Mouse (Mus musculus): ENCODE results near the gene Gm29427. TPM values are rescaled to one million over a fixed set of nuclear protein-coding genes. Genes with fewer than 3 reads are reported as not detected.

Gm29427 gene
- polyA plus RNA-seq, 1 experiment from 2014 or later = not detected

- 0 out of 2 replicates have a peak overlapping the region, but pooled peaks have one; percentile 75 for H3K27ac ChIP-seq (ENCODE audit: low read length)
- H3K27me3 ChIP-seq (replicated peaks; ENCODE audit: insufficient read depth, low read length) = no peaks in the 10 kb centered on the region
- peaks cover 6% of the 10 kb centered on the region; the same call in 1 of the 2 replicates for H3K4me1 ChIP-seq (ENCODE audit: insufficient read depth, low read depth, low read length)
- no peak overlapping the region for H3K9ac ChIP-seq (replicated peaks; ENCODE audit: low read depth)
- no peak overlapping the region for H3K4me2 ChIP-seq (replicated peaks; ENCODE audit: low read depth, low read length)
- H3K9me3 ChIP-seq (ENCODE audit: low read length) = no peaks in the 10 kb centered on the region
- 37% methylated on average over 4 of the region's 4 CpGs for WGBS
- H3K36me3 ChIP-seq (ENCODE audit: insufficient read depth, low read length) = 0 out of 2 replicates have a peak, but pooled peaks cover 10% of the 10 kb centered on the region
- H3K4me3 ChIP-seq (ENCODE audit: low read depth, low read length) = no peak overlapping the region
- ATAC-seq (peak; percentile 9; the same call in 1 of the 2 replicates), DNase-seq (ENCODE audit: low spot score) (no peak)
- TF ChIP-seq EP300 (IDR thresholded peaks at IDR 0.05) (no peak), CTCF (IDR thresholded peaks at IDR 0.05) (no peak)
Observed at GRCm38 (mm10) chr1:130740227-130740648, 24.6 kb upstream of the Gm29427 start.

- Histone ChIP-seq H3K9ac (replicated peaks; ENCODE audit: low read depth) (no peak overlapping the region), H3K4me1 (ENCODE audit: insufficient read depth, low read depth, low read length) (peaks cover 8% of the 10 kb centered on the region; the same call in 1 of the 2 replicates), H3K9me3 (ENCODE audit: low read length) (no peaks in the 10 kb centered on the region), H3K4me2 (replicated peaks; ENCODE audit: low read depth, low read length) (no peak overlapping the region), H3K4me3 (ENCODE audit: low read depth, low read length) (no peak overlapping the region), H3K36me3 (ENCODE audit: insufficient read depth, low read length) (0 out of 2 replicates have a peak, but pooled peaks cover 10% of the 10 kb centered on the region), H3K27ac (ENCODE audit: low read length) (no peak overlapping the region), H3K27me3 (replicated peaks; ENCODE audit: insufficient read depth, low read length) (no peaks in the 10 kb centered on the region)
- DNase-seq (ENCODE audit: low spot score) = no peak
- no peak for ATAC-seq
- WGBS = 63% methylated on average over 3 of the region's 3 CpGs
- TF ChIP-seq EP300 (IDR thresholded peaks at IDR 0.05) = no peak
- no peak for TF ChIP-seq CTCF (IDR thresholded peaks at IDR 0.05)
Observed at GRCm38 (mm10) chr1:130739636-130740035, 24.0 kb upstream of the Gm29427 start.

- WGBS = 59% methylated on average over 3 of the region's 3 CpGs
- Histone ChIP-seq H3K9me3 (ENCODE audit: low read length) (no peaks in the 10 kb centered on the region), H3K27me3 (replicated peaks; ENCODE audit: insufficient read depth, low read length) (no peaks in the 10 kb centered on the region), H3K4me3 (ENCODE audit: low read depth, low read length) (no peak overlapping the region), H3K4me1 (ENCODE audit: insufficient read depth, low read depth, low read length) (peaks cover 9% of the 10 kb centered on the region; the same call in 1 of the 2 replicates), H3K9ac (replicated peaks; ENCODE audit: low read depth) (no peak overlapping the region), H3K36me3 (ENCODE audit: insufficient read depth, low read length) (0 out of 2 replicates have a peak, but pooled peaks cover 9% of the 10 kb centered on the region), H3K4me2 (replicated peaks; ENCODE audit: low read depth, low read length) (no peak overlapping the region), H3K27ac (ENCODE audit: low read length) (no peak overlapping the region)
- TF ChIP-seq CTCF (IDR thresholded peaks at IDR 0.05) = no peak
- TF ChIP-seq EP300 (IDR thresholded peaks at IDR 0.05) = no peak
- DNase-seq (ENCODE audit: low spot score) (no peak), ATAC-seq (no peak)
Observed at GRCm38 (mm10) chr1:130738551-130739106, 23.0 kb upstream of the Gm29427 start.

GRCm38 (mm10) chr1:130737916-130738315, 22.3 kb upstream of the Gm29427 start:
- H3K4me3 ChIP-seq (ENCODE audit: low read depth, low read length) = no peak overlapping the region
- TF ChIP-seq CTCF (IDR thresholded peaks at IDR 0.05) (no peak), EP300 (IDR thresholded peaks at IDR 0.05) (no peak)
- no peaks in the 10 kb centered on the region for H3K27me3 ChIP-seq (replicated peaks; ENCODE audit: insufficient read depth, low read length)
- H3K4me2 ChIP-seq (replicated peaks; ENCODE audit: low read depth, low read length) = no peak overlapping the region
- no peak overlapping the region for H3K27ac ChIP-seq (ENCODE audit: low read length)
- WGBS = 88% methylated on average over 7 of the region's 7 CpGs
- peaks cover 9% of the 10 kb centered on the region; the same call in 1 of the 2 replicates for H3K4me1 ChIP-seq (ENCODE audit: insufficient read depth, low read depth, low read length)
- no peak overlapping the region for H3K9ac ChIP-seq (replicated peaks; ENCODE audit: low read depth)
- DNase-seq (ENCODE audit: low spot score) (no peak), ATAC-seq (no peak)
- H3K36me3 ChIP-seq (ENCODE audit: insufficient read depth, low read length) = 0 out of 2 replicates have a peak, but pooled peaks cover 3% of the 10 kb centered on the region
- H3K9me3 ChIP-seq (ENCODE audit: low read length) = no peaks in the 10 kb centered on the region

GRCm38 (mm10) chr1:130737411-130737881, 21.8 kb upstream of the Gm29427 start:
- no peaks in the 10 kb centered on the region for H3K36me3 ChIP-seq (ENCODE audit: insufficient read depth, low read length)
- TF ChIP-seq CTCF (IDR thresholded peaks at IDR 0.05) = no peak
- TF ChIP-seq EP300 (IDR thresholded peaks at IDR 0.05) = no peak
- peaks cover 9% of the 10 kb centered on the region; the same call in 1 of the 2 replicates for H3K4me1 ChIP-seq (ENCODE audit: insufficient read depth, low read depth, low read length)
- no peak overlapping the region for H3K9ac ChIP-seq (replicated peaks; ENCODE audit: low read depth)
- H3K4me2 ChIP-seq (replicated peaks; ENCODE audit: low read depth, low read length) = 0 out of 2 replicates have a peak overlapping the region, but pooled peaks have one; percentile 17
- 38% methylated on average over 11 of the region's 11 CpGs for WGBS
- no peak overlapping the region for H3K27ac ChIP-seq (ENCODE audit: low read length)
- H3K27me3 ChIP-seq (replicated peaks; ENCODE audit: insufficient read depth, low read length) = no peaks in the 10 kb centered on the region
- H3K4me3 ChIP-seq (ENCODE audit: low read depth, low read length) = no peak overlapping the region
- ATAC-seq = no peak
- no peak for DNase-seq (ENCODE audit: low spot score)
- H3K9me3 ChIP-seq (ENCODE audit: low read length) = no peaks in the 10 kb centered on the region

GRCm38 (mm10) chr1:130734852-130735251, 19.3 kb upstream of the Gm29427 start:
- peak; percentile 51 for DNase-seq (ENCODE audit: low spot score)

More at GRCm38 (mm10) chr1:130734852-130735251, 19.3 kb upstream of the Gm29427 start:
- WGBS = 21% methylated on average over 8 of the region's 8 CpGs
- Histone ChIP-seq H3K4me3 (ENCODE audit: low read depth, low read length) (peak overlapping the region; percentile 44), H3K4me1 (ENCODE audit: insufficient read depth, low read depth, low read length) (peaks cover 4% of the 10 kb centered on the region; the same call in 1 of the 2 replicates), H3K4me2 (replicated peaks; ENCODE audit: low read depth, low read length) (peak overlapping the region; percentile 54), H3K27me3 (replicated peaks; ENCODE audit: insufficient read depth, low read length) (no peaks in the 10 kb centered on the region), H3K36me3 (ENCODE audit: insufficient read depth, low read length) (no peaks in the 10 kb centered on the region), H3K9ac (replicated peaks; ENCODE audit: low read depth) (0 out of 2 replicates have a peak overlapping the region, but pooled peaks have one; percentile 32), H3K9me3 (ENCODE audit: low read length) (no peaks in the 10 kb centered on the region), H3K27ac (ENCODE audit: low read length) (peak overlapping the region; percentile 86)
- no peak for TF ChIP-seq CTCF (IDR thresholded peaks at IDR 0.05)
- TF ChIP-seq EP300 (IDR thresholded peaks at IDR 0.05) = peak; percentile 74
- no peak for ATAC-seq
